Mouse (Mus musculus): ENCODE measurements at regions not wholly inside any gene's neighbourhood (a gene's known extent, or its start where the extent isn't known, plus 50 kb on each side); places are given as distances from the start of the nearest gene placed in this dataset.

DNA sequence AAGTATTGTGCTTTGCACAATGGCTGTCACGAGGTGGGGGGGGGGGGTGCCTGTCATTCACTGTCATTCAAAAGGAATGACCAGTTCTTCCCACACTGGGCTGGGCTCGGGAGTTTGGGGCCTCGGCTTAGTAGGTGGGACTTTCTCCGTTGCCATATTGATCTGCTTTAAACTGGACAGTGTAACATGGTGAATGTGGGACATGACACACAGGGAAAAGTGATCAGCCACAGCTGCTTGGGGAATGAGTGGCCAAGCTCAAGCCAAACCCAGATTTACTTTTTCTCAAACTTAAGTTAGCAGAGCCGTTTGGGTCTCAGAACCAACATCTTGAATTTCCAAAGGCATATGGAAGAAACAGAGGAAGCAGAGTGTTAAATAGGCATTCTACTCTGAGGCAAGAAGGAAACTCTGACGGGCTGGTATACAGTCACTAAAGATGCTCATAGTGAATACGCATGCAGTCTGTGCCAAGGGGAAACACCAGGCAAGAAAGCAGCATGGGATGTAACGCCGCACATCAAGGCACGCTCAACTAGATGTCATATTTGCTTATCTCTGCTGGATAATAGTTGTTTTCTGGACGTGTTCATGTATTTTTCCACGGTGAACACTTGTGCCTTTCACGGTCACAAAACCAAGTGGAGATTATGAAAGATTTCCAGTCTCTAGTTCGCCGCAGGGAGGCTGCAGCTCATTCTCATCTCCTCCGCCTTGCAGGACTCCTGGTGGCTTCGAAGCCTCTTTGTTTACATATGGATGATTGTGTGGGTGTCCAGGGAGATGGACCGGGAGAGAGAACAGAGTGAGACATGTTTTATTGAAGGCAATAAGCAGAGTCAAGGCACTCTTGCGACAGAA, 72.3 kb upstream of the 1700024P04Rik start:
- no peaks in the 10 kb centered on the region for H3K27me3 ChIP-seq (ENCODE audit: control insufficient read depth, insufficient read depth, low read length, poor library complexity, severe bottlenecking)
- no peaks in the 10 kb centered on the region for H3K36me3 ChIP-seq (ENCODE audit: control insufficient read depth, insufficient read depth, low read length, poor library complexity, severe bottlenecking)
- no peak for DNase-seq (ENCODE audit: low read depth, low spot score)

DNA sequence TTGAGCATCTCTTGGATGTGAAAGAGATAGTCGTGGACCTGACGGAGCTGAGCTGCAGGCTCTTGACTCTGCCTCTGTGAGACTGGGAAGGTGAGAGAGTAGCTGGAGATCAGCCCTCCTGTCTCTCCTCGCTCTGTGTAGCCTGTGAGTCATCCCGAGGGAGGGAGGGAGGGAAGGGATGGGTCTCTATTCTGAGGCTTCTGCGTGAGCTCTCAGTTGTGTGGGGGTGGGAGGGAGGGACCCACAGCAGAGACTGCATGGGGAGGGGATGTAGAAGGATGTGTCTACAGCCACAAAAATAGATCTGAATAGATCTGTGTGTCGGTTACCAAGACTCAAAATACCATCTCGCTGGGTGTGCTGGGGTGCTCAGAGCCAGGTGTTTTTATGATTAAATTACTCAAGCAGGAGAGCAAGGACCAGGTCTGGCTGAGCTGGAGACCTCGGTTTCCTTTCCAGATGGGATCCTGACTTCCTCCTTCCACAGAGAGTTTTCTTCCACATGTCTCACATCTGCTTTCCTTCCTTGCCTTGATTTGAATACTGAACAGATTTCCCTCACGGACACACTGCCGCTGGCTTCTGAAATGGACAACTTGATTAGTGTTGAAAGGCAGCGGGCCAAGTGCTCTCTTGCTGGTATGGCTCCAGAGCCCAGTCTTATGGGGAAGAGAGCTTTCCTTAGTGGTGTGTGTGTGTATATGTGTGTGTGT, 71.4 kb upstream of the 1700024P04Rik start:
- DNase-seq (ENCODE audit: low read depth, low spot score): no peak
- no peaks in the 10 kb centered on the region for H3K36me3 ChIP-seq (ENCODE audit: control insufficient read depth, insufficient read depth, low read length, poor library complexity, severe bottlenecking)

DNA sequence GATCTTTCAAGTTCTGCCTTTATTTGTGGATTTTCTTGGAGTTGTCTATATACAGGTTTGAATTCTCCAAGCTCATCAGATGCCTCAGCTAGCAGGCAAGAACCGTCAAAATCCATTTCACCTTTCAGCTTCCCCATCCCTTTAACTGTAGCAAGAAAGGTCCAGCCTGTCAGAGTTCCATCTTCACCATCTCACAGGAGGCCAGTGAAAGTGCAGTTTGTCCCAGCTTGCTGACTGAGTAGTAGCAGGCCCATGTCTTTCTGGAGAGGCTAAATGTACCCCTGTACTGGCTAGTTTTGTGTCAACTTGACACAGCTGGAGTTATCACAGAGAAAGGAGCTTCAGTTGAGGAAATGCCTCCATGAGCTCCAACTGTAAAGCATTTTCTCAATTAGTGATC, 67.7 kb upstream of the 1700024P04Rik start:
- Histone ChIP-seq H3K27me3 (ENCODE audit: control insufficient read depth, insufficient read depth, low read length, poor library complexity, severe bottlenecking) (no peaks in the 10 kb centered on the region), H3K36me3 (ENCODE audit: control insufficient read depth, insufficient read depth, low read length, poor library complexity, severe bottlenecking) (no peaks in the 10 kb centered on the region)
- DNase-seq (ENCODE audit: low read depth, low spot score): no peak

More for the DNA sequence above, 71.4 kb upstream of the 1700024P04Rik start:
- H3K27me3 ChIP-seq (ENCODE audit: control insufficient read depth, insufficient read depth, low read length, poor library complexity, severe bottlenecking): no peaks in the 10 kb centered on the region

DNA sequence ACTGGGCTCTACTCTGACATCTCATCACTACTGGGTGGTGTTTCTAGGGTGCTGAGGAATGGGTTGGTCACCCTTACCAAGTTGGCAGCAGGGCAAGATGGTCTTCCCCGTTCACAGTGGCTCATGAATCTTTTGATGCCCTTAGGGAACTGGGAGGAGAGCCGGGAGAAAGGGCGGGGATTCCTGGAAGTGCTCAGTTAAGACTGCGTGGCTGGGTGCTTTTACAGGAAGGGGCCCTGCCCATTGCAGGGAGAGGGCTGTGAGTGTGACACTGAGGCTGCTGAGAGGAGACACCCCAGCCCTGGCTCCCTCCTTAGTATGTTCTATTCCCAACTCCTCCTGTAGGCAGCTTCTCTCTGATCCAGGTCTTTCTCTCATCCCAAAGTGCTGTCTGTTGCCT, 65.3 kb upstream of the 1700024P04Rik start:
- no peaks in the 10 kb centered on the region for H3K27me3 ChIP-seq (ENCODE audit: control insufficient read depth, insufficient read depth, low read length, poor library complexity, severe bottlenecking)
- no peak for DNase-seq (ENCODE audit: low read depth, low spot score)

DNA sequence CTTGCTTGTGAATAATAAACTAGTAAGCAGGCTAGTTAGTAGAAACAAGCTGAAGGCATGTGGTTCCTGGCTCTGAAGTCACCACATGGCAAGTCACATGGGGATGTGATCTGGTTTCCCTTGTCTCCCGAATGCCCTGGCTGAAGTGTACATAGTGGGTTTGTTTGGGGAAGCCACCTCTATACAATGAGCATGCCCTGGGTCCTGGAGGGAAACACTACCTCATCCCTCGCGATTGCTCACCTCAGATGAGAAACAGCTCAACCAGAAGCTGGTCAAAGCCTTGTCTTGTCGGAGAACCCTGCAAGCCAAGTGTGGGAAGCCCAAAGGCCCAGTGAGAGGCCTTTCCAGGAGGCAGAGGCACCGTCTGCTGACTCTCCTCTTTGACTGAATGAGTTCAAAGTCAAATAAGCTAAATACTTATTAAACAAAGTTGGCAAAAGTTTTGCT, 64.3 kb upstream of the 1700024P04Rik start:
- DNase-seq (ENCODE audit: low read depth, low spot score): no peak
- H3K27me3 ChIP-seq (ENCODE audit: control insufficient read depth, insufficient read depth, low read length, poor library complexity, severe bottlenecking): no peaks in the 10 kb centered on the region

More for the DNA sequence above, 65.3 kb upstream of the 1700024P04Rik start:
- H3K36me3 ChIP-seq (ENCODE audit: control insufficient read depth, insufficient read depth, low read length, poor library complexity, severe bottlenecking): no peaks in the 10 kb centered on the region

GRCm38 (mm10) chr13:99047219-99047618, 62.9 kb upstream of the 1700024P04Rik start:
- DNase-seq (ENCODE audit: low read depth, low spot score): no peak
- H3K27me3 ChIP-seq (ENCODE audit: control insufficient read depth, insufficient read depth, low read length, poor library complexity, severe bottlenecking): no peaks in the 10 kb centered on the region
- no peaks in the 10 kb centered on the region for H3K36me3 ChIP-seq (ENCODE audit: control insufficient read depth, insufficient read depth, low read length, poor library complexity, severe bottlenecking)

More for the DNA sequence above, 64.3 kb upstream of the 1700024P04Rik start:
- no peaks in the 10 kb centered on the region for H3K36me3 ChIP-seq (ENCODE audit: control insufficient read depth, insufficient read depth, low read length, poor library complexity, severe bottlenecking)

DNA sequence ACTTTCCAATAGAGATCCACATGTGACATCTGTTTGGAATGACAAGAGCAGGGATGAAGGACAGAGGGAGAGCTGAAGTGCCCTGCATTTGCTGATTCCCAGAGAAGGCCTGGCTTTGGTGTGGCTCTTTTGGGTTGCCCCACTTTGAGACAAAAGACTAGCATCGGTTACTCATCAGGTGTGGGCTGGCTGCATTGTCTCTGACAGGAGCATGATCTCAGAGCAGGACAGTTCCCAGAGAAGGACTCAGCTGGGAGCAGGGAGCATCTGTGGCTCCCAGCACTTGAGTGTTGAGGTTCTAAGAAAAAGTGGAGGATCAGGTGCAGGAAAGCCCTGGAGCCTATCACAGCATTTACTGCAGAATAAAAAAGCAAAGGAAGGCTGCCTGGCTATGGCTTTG, 62.4 kb upstream of the 1700024P04Rik start:
- Histone ChIP-seq H3K36me3 (ENCODE audit: control insufficient read depth, insufficient read depth, low read length, poor library complexity, severe bottlenecking) (no peaks in the 10 kb centered on the region), H3K27me3 (ENCODE audit: control insufficient read depth, insufficient read depth, low read length, poor library complexity, severe bottlenecking) (no peaks in the 10 kb centered on the region)
- DNase-seq (ENCODE audit: low read depth, low spot score): no peak

GRCm38 (mm10) chr13:99042086-99042485, 57.7 kb upstream of the 1700024P04Rik start:
- no peak for DNase-seq (ENCODE audit: low read depth, low spot score)
- Histone ChIP-seq H3K27me3 (ENCODE audit: control insufficient read depth, insufficient read depth, low read length, poor library complexity, severe bottlenecking) (no peaks in the 10 kb centered on the region), H3K36me3 (ENCODE audit: control insufficient read depth, insufficient read depth, low read length, poor library complexity, severe bottlenecking) (no peaks in the 10 kb centered on the region)

DNA sequence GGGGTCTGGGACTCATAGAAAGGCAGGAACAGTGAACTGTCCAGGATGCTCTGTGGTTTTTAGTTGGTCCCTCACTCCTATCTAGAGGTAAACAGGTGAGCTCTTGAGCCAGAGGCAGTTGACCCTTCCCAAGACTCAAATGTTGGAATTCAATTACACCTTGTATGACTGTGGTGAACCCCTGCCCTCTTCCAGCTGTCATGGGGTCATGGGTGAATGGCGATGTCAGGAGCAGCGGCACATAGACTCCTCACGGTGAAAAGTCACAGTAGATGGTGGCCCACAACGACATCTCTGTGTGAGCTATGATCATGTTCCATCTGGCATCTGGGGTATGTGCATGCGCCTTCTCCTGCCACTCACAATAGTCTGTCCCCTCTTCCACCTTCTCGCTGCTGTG, 56.9 kb upstream of the 1700024P04Rik start:
- Histone ChIP-seq H3K27me3 (ENCODE audit: control insufficient read depth, insufficient read depth, low read length, poor library complexity, severe bottlenecking) (no peaks in the 10 kb centered on the region), H3K36me3 (ENCODE audit: control insufficient read depth, insufficient read depth, low read length, poor library complexity, severe bottlenecking) (no peaks in the 10 kb centered on the region)
- DNase-seq (ENCODE audit: low read depth, low spot score): no peak

- H3K27me3 ChIP-seq (ENCODE audit: control insufficient read depth, insufficient read depth, low read length, poor library complexity, severe bottlenecking): no peaks in the 10 kb centered on the region
- DNase-seq (ENCODE audit: low read depth, low spot score): no peak
- H3K36me3 ChIP-seq (ENCODE audit: control insufficient read depth, insufficient read depth, low read length, poor library complexity, severe bottlenecking): no peaks in the 10 kb centered on the region
Observed at GRCm38 (mm10) chr13:99040846-99041245, 56.5 kb upstream of the 1700024P04Rik start.

GRCm38 (mm10) chr13:99040171-99040570, 55.8 kb upstream of the 1700024P04Rik start:
- no peaks in the 10 kb centered on the region for H3K36me3 ChIP-seq (ENCODE audit: control insufficient read depth, insufficient read depth, low read length, poor library complexity, severe bottlenecking)
- no peaks in the 10 kb centered on the region for H3K27me3 ChIP-seq (ENCODE audit: control insufficient read depth, insufficient read depth, low read length, poor library complexity, severe bottlenecking)
- DNase-seq (ENCODE audit: low read depth, low spot score): no peak

- Histone ChIP-seq H3K36me3 (ENCODE audit: control insufficient read depth, insufficient read depth, low read length, poor library complexity, severe bottlenecking) (no peaks in the 10 kb centered on the region), H3K27me3 (ENCODE audit: control insufficient read depth, insufficient read depth, low read length, poor library complexity, severe bottlenecking) (no peaks in the 10 kb centered on the region)
- no peak for DNase-seq (ENCODE audit: low read depth, low spot score)
Observed at GRCm38 (mm10) chr13:99039063-99039385, 54.7 kb upstream of the 1700024P04Rik start.

DNA sequence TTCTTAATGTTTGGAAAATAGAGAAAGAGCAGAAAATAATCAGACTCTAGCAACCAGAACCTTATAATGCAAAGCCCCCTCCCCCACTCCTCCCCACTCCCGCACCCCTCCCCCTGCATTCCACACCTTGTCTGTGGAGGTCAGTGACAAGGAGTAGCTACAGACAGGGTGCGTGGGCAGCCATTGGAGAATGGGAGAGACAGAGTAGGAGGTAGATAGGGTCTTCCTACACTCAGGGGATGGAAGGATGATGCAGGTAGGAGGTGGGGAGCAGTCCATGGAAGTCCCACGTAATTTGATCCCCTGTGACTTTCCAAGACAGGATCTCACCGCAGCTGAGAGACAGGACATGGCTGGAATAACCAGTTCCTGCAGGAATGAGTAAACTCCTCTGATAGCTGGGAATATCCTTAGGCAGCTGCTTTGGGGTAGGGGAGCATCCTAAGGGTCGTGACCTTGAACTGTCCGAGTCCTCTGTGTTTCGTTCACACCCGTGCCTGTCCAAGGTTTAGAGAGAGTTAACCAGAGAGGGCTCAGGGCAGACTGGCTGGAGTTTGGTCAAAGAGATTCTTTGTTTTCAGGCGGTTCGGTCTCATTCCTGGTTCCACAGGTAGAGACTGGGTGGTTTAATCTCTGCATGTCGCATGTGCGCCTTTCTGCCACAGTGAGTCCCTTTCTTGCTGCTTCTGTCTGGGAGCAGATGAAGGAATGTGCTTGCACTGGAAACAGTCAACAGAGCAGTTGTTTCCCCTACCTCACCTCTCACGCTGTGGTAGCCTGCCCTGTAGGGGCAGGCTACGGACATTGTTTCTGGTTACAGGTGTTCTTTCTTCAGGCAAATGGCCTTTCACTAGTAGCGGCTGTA, 54.1 kb upstream of the 1700024P04Rik start:
- DNase-seq (ENCODE audit: low read depth, low spot score): no peak
- H3K27me3 ChIP-seq (ENCODE audit: control insufficient read depth, insufficient read depth, low read length, poor library complexity, severe bottlenecking): no peaks in the 10 kb centered on the region
- no peaks in the 10 kb centered on the region for H3K36me3 ChIP-seq (ENCODE audit: control insufficient read depth, insufficient read depth, low read length, poor library complexity, severe bottlenecking)

- Histone ChIP-seq H3K36me3 (ENCODE audit: control insufficient read depth, insufficient read depth, low read length, poor library complexity, severe bottlenecking) (no peaks in the 10 kb centered on the region), H3K27me3 (ENCODE audit: control insufficient read depth, insufficient read depth, low read length, poor library complexity, severe bottlenecking) (no peaks in the 10 kb centered on the region)
- DNase-seq (ENCODE audit: low read depth, low spot score): no peak
Observed at GRCm38 (mm10) chr13:99037131-99037530, 52.8 kb upstream of the 1700024P04Rik start.

Data from splenic B cell, adult 2 months (primary cell).